Comparison of ENCODE assay signal across 11 mouse cellular contexts in the genomic region with DNA sequence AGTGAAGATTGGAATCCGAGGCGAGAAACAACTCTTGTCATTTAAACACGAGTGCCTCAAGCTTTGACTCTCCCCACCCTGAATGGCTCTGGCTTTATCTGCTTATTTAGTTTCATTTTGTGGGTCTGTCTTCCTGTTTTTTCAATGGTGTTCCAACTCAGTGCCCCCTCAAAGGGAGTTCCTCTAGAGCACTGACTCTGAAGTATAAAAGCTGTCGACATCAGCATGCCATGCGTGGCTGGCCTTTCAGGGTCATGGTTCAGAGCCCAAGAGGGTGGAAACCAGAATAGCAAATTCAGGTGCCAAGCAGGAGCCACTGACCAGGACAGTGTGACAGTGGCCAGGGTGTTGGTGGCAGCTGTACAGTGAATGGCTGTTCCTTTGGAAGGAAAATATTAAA.
A peak's percentile ranks its signal among the peaks of the same experiment; 100 is the strongest.
DNase-seq lines count a peak whose midpoint lies in the region; ATAC-seq and TF ChIP-seq lines count a peak whose summit lies in the region.
"Had no signal": no experiment of that assay in that cellular context is flagged by ENCODE, and none has a peak within 500 bp of the region (broad histone marks: within the 10 kb centered on the region; RNA-seq: fewer than 3 reads in every experiment).

No protein-coding gene starts in this region.

- DNase-seq in liver, embryonic 11.5 days (ENCODE audit: low spot score): no peak
- DNase-seq in adrenal gland, postnatal 36 days: peak; percentile 35 to 48
- DNase-seq in kidney, postnatal 10 days: peak; percentile 53
- DNase-seq in spleen, adult 2 months (ENCODE audit: low read depth in 1 of 2, low spot score in 2 of 2): peak; percentile 70 to 83
- no peak for DNase-seq in thymus, postnatal 0 days (ENCODE audit: low spot score)
- no peak for DNase-seq in forebrain, embryonic 11.5 days (ENCODE audit: low spot score)
- no peak for DNase-seq in midbrain, embryonic 14.5 days
- DNase-seq: right cerebral cortex, postnatal 4 days had no signal

- H3K4me2 ChIP-seq in liver, embryonic 12.5 days: no peak overlapping the region
- H3K4me2 ChIP-seq in liver, embryonic 11.5 days: no peak overlapping the region
- H3K4me2 ChIP-seq in forebrain, embryonic 11.5 days (ENCODE audit: low read depth, low read length, severe bottlenecking): no peak overlapping the region
- H3K4me2 ChIP-seq in midbrain, embryonic 14.5 days (ENCODE audit: low read length): no peak overlapping the region
- H3K4me2 ChIP-seq: limb, embryonic 13.5 days had no signal

- TF ChIP-seq CTCF in spleen, adult 2 months (IDR thresholded peaks at IDR 0.05; ENCODE audit: extremely low read depth, insufficient read depth, insufficient read length, insufficient replicate concordance): no peak

- no peak overlapping the region for H3K4me3 ChIP-seq in liver, embryonic 12.5 days
- no peak overlapping the region for H3K4me3 ChIP-seq in liver, embryonic 11.5 days (ENCODE audit: low read depth, low read length)
- H3K4me3 ChIP-seq in spleen, adult 2 months (ENCODE audit: extremely low read depth, insufficient read depth, insufficient read length): no peak overlapping the region
- no peak overlapping the region for H3K4me3 ChIP-seq in forebrain, embryonic 11.5 days (ENCODE audit: low read depth, low read length)
- no peak overlapping the region for H3K4me3 ChIP-seq in midbrain, embryonic 14.5 days (replicated peaks; ENCODE audit: low read depth, low read length)
- H3K4me3 ChIP-seq: limb, embryonic 13.5 days had no signal

- H3K9ac ChIP-seq in liver, embryonic 12.5 days: no peak overlapping the region
- H3K9ac ChIP-seq in liver, embryonic 11.5 days (ENCODE audit: low read depth, low read length): no peak overlapping the region
- H3K9ac ChIP-seq in forebrain, embryonic 11.5 days (ENCODE audit: low read length): no peak overlapping the region
- no peak overlapping the region for H3K9ac ChIP-seq in midbrain, embryonic 14.5 days (replicated peaks; ENCODE audit: low read length)
- H3K9ac ChIP-seq: limb, embryonic 13.5 days had no signal

- H3K36me3 ChIP-seq in liver, embryonic 12.5 days: peaks cover 55% of the 10 kb centered on the region
- H3K36me3 ChIP-seq in liver, embryonic 11.5 days (ENCODE audit: control insufficient read depth, insufficient read depth, low read length): peaks cover 13% of the 10 kb centered on the region; the same call in 1 of the 2 replicates
- peaks cover 28% of the 10 kb centered on the region for H3K36me3 ChIP-seq in spleen, adult 2 months (ENCODE audit: control insufficient read depth, insufficient read depth, low read length)
- no peaks in the 10 kb centered on the region; the same call in 1 of the 2 replicates for H3K36me3 ChIP-seq in forebrain, embryonic 11.5 days (ENCODE audit: control insufficient read depth, insufficient read depth, low read length)
- peaks cover 28% of the 10 kb centered on the region for H3K36me3 ChIP-seq in midbrain, embryonic 14.5 days (ENCODE audit: control insufficient read depth, insufficient read depth, low read length)
- H3K36me3 ChIP-seq: G1E had no signal

- 0 out of 2 replicates have a peak, but pooled peaks have one; percentile 27 for ATAC-seq in liver, embryonic 12.5 days
- no peak for ATAC-seq in liver, embryonic 11.5 days (replicated peaks; ENCODE audit: low FRiP score)
- no peak for ATAC-seq in forebrain, embryonic 11.5 days (replicated peaks; ENCODE audit: low FRiP score)
- no peak for ATAC-seq in midbrain, embryonic 14.5 days (ENCODE audit: low FRiP score, low TSS enrichment)

- TF ChIP-seq POLR2A in spleen, adult 2 months (IDR thresholded peaks at IDR 0.05; ENCODE audit: low read depth, low read length): no peak

- WGBS in liver, embryonic 12.5 days (ENCODE audit: insufficient replicate concordance): 48% methylated on average over 5 of the region's 5 CpGs
- 71% methylated on average over 5 of the region's 5 CpGs for WGBS in liver, embryonic 11.5 days
- WGBS in spleen, adult 2 months: 16% methylated on average over 5 of the region's 5 CpGs
- WGBS in forebrain, embryonic 11.5 days: 51% methylated on average over 5 of the region's 5 CpGs
- 15% methylated on average over 5 of the region's 5 CpGs for WGBS in midbrain, embryonic 14.5 days

- H3K9me3 ChIP-seq in liver, embryonic 12.5 days (replicated peaks): no peaks in the 10 kb centered on the region
- H3K9me3 ChIP-seq in liver, embryonic 11.5 days (ENCODE audit: control insufficient read depth, low read length): no peaks in the 10 kb centered on the region
- no peaks in the 10 kb centered on the region for H3K9me3 ChIP-seq in forebrain, embryonic 11.5 days (ENCODE audit: control insufficient read depth, low read length)
- H3K9me3 ChIP-seq in midbrain, embryonic 14.5 days (ENCODE audit: control insufficient read depth, low read length): no peaks in the 10 kb centered on the region
- H3K9me3 ChIP-seq: limb, embryonic 13.5 days had no signal

- H3K4me1 ChIP-seq in liver, embryonic 12.5 days: no peaks in the 10 kb centered on the region
- no peaks in the 10 kb centered on the region for H3K4me1 ChIP-seq in liver, embryonic 11.5 days (replicated peaks; ENCODE audit: control insufficient read depth, insufficient read depth, low read length)
- H3K4me1 ChIP-seq in spleen, adult 2 months (ENCODE audit: control insufficient read depth, insufficient read depth, insufficient read length): no peaks in the 10 kb centered on the region
- no peaks in the 10 kb centered on the region for H3K4me1 ChIP-seq in forebrain, embryonic 11.5 days (replicated peaks; ENCODE audit: control insufficient read depth, insufficient read depth, low read length)
- no peaks in the 10 kb centered on the region for H3K4me1 ChIP-seq in midbrain, embryonic 14.5 days (ENCODE audit: control insufficient read depth, insufficient read depth, low read length)
- H3K4me1 ChIP-seq: limb, embryonic 13.5 days had no signal

- H3K27me3 ChIP-seq in liver, embryonic 12.5 days (replicated peaks): no peaks in the 10 kb centered on the region
- H3K27me3 ChIP-seq in liver, embryonic 11.5 days (replicated peaks; ENCODE audit: control insufficient read depth, insufficient read depth, low read length): no peaks in the 10 kb centered on the region
- no peaks in the 10 kb centered on the region for H3K27me3 ChIP-seq in spleen, adult 2 months (ENCODE audit: control insufficient read depth, insufficient read depth, low read length)
- H3K27me3 ChIP-seq in forebrain, embryonic 11.5 days (ENCODE audit: control insufficient read depth, insufficient read depth, low read length): no peaks in the 10 kb centered on the region
- no peaks in the 10 kb centered on the region for H3K27me3 ChIP-seq in midbrain, embryonic 14.5 days (ENCODE audit: control insufficient read depth, insufficient read depth, low read length)
- H3K27me3 ChIP-seq: limb, embryonic 13.5 days had no signal

- no peak overlapping the region for H3K27ac ChIP-seq in liver, embryonic 12.5 days
- H3K27ac ChIP-seq in liver, embryonic 11.5 days (ENCODE audit: low read depth, low read length): no peak overlapping the region
- H3K27ac ChIP-seq in spleen, adult 2 months (ENCODE audit: insufficient read depth, low read length): peak overlapping the region; percentile 80
- H3K27ac ChIP-seq in forebrain, embryonic 11.5 days (ENCODE audit: low read depth, low read length): no peak overlapping the region
- H3K27ac ChIP-seq in midbrain, embryonic 14.5 days (replicated peaks; ENCODE audit: low read depth, low read length): no peak overlapping the region
- H3K27ac ChIP-seq: limb, embryonic 13.5 days had no signal

Comparison
In these comparisons a context has a peak if more than half of its experiments do, and no peak if none do; other contexts are left out.
1. DNase-seq: peak in adrenal gland, postnatal 36 days (2 of 2), kidney, postnatal 10 days (single experiment) and spleen, adult 2 months (2 of 2); none in liver, embryonic 11.5 days (single experiment), thymus, postnatal 0 days (single experiment), forebrain, embryonic 11.5 days (single experiment) and midbrain, embryonic 14.5 days (single experiment).